Mouse (Mus musculus) lung, embryonic 16.5 days (tissue): ENCODE results near the gene Cnpy1. TPM values are rescaled to one million over a fixed set of nuclear protein-coding genes. Genes with fewer than 3 reads are reported as not detected.

ENCODE experiments used
- ATAC-seq: fragments of 200-750 bp; cut with Nextera tagmentation; 2 replicates; pipeline ENCODE4 v1.8.0; 2017; ENCODE audit warnings: low read depth, mild to moderate bottlenecking, moderate library complexity
- H3K27ac ChIP-seq: fragments of 300-500 bp; sonication (generic); 2 replicates; pipeline ENCODE4 v1.5.1; 2014; ENCODE audit warnings: mild to moderate bottlenecking, control low read depth, low read length
- H3K27me3 ChIP-seq: fragments of 300-500 bp; sonication (generic); 2 replicates; pipeline ENCODE4 v1.6.1; 2014; ENCODE audit warnings: low read depth, low read length, mixed read lengths; ENCODE audit not compliant: control insufficient read depth, insufficient read depth
- H3K36me3 ChIP-seq: fragments of 300-500 bp; sonication (generic); 2 replicates; pipeline ENCODE4 v1.6.1; 2014; ENCODE audit warnings: low read length; ENCODE audit not compliant: control insufficient read depth, insufficient read depth
- H3K4me1 ChIP-seq: fragments of 300-500 bp; sonication (generic); replicated peaks from 2 replicates; pipeline ENCODE4 v1.6.1; 2014; ENCODE audit warnings: low read length, mixed read lengths; ENCODE audit not compliant: control insufficient read depth, insufficient read depth
- H3K4me2 ChIP-seq: fragments of 300-500 bp; sonication (generic); 2 replicates; pipeline ENCODE4 v1.6.1; 2014; ENCODE audit warnings: low read depth, low read length, control low read depth
- H3K4me3 ChIP-seq: fragments of 300-500 bp; sonication (generic); 2 replicates; pipeline ENCODE4 v1.5.1; 2014; ENCODE audit warnings: mild to moderate bottlenecking, low read length, control low read depth
- H3K9ac ChIP-seq: fragments of 300-500 bp; sonication (generic); 2 replicates; pipeline ENCODE4 v1.6.1; 2014; ENCODE audit warnings: low read length, control low read depth
- H3K9me3 ChIP-seq: fragments of 300-500 bp; sonication (generic); 2 replicates; pipeline ENCODE4 v1.6.1; 2016; ENCODE audit warnings: low read length; ENCODE audit not compliant: control insufficient read depth
- WGBS: fragments of 180-500 bp; shearing (Covaris S2); extraction: QIAGEN DNeasy Blood & Tissue Kit; methylation state at CpG from one replicate; pipeline ENCODE4 v1.1.7; 2014; 5-methylcytosine and 5-hydroxymethylcytosine counted together
- polyA plus RNA-seq: library from polyadenylated mRNA; unstranded; fragments of >200 nt; fragmentation: Nextera tagmentation; extraction: Ambion mirVana; gene quantifications from 2 replicates; pipeline ENCODE4 v1.2.1, GENCODE M21; 2015

The Cnpy1 gene
- polyA plus RNA-seq, 1 experiment from 2014 or later, result 0.13 TPM

GRCm38 (mm10) chr5:28267576-28267975, 22.0 kb upstream of the Cnpy1 start:
- Histone ChIP-seq H3K9me3 (no peaks in the 10 kb centered on the region), H3K9ac (no peak overlapping the region), H3K27ac (no peak overlapping the region), H3K36me3 (no peaks in the 10 kb centered on the region), H3K4me3 (no peak overlapping the region), H3K4me2 (no peak overlapping the region), H3K27me3 (no peaks in the 10 kb centered on the region), H3K4me1 (peaks cover 6% of the 10 kb centered on the region)
- ATAC-seq, result no peak
- WGBS, result 24% methylated on average over 2 of the region's 2 CpGs

GRCm38 (mm10) chr5:28265653-28266052, 20.0 kb upstream of the Cnpy1 start:
- no peak overlapping the region for H3K4me2 ChIP-seq
- H3K4me1 ChIP-seq, result peaks cover 6% of the 10 kb centered on the region
- no peak overlapping the region for H3K4me3 ChIP-seq
- no peaks in the 10 kb centered on the region for H3K27me3 ChIP-seq
- H3K27ac ChIP-seq, result no peak overlapping the region
- ATAC-seq, result no peak
- no peaks in the 10 kb centered on the region for H3K9me3 ChIP-seq
- H3K9ac ChIP-seq, result no peak overlapping the region
- no peaks in the 10 kb centered on the region for H3K36me3 ChIP-seq

- Histone ChIP-seq H3K27ac (no peak overlapping the region), H3K9ac (no peak overlapping the region), H3K36me3 (no peaks in the 10 kb centered on the region), H3K9me3 (no peaks in the 10 kb centered on the region), H3K27me3 (no peaks in the 10 kb centered on the region), H3K4me2 (no peak overlapping the region), H3K4me1 (no peaks in the 10 kb centered on the region; the same call in none of the 2 replicates), H3K4me3 (no peak overlapping the region)
- ATAC-seq, result no peak
- 61% methylated on average over 1 of the region's 1 CpGs for WGBS
These were observed 18.2 kb upstream of the Cnpy1 start for GRCm38 (mm10) chr5:28263852-28264251.

GRCm38 (mm10) chr5:28262070-28262469, 16.5 kb upstream of the Cnpy1 start:
- 66% methylated on average over 5 of the region's 5 CpGs for WGBS
- no peaks in the 10 kb centered on the region for H3K36me3 ChIP-seq
- ATAC-seq, result 0 out of 2 replicates have a peak, but pooled peaks have one; percentile 15
- no peaks in the 10 kb centered on the region for H3K4me1 ChIP-seq
- no peaks in the 10 kb centered on the region for H3K9me3 ChIP-seq
- no peak overlapping the region for H3K4me3 ChIP-seq
- H3K9ac ChIP-seq, result no peak overlapping the region
- H3K27ac ChIP-seq, result no peak overlapping the region
- no peaks in the 10 kb centered on the region for H3K27me3 ChIP-seq
- H3K4me2 ChIP-seq, result no peak overlapping the region

- Histone ChIP-seq H3K4me1 (no peaks in the 10 kb centered on the region), H3K27ac (no peak overlapping the region), H3K9ac (no peak overlapping the region), H3K4me2 (no peak overlapping the region), H3K36me3 (no peaks in the 10 kb centered on the region), H3K9me3 (no peaks in the 10 kb centered on the region), H3K27me3 (no peaks in the 10 kb centered on the region), H3K4me3 (no peak overlapping the region)
- no peak for ATAC-seq
- WGBS, result 81% methylated on average over 1 of the region's 1 CpGs
These were observed 14.3 kb upstream of the Cnpy1 start for GRCm38 (mm10) chr5:28259939-28260338.

- WGBS, result 8% methylated on average over 1 of the region's 1 CpGs
These were observed 13.8 kb upstream of the Cnpy1 start for GRCm38 (mm10) chr5:28259385-28259784.

GRCm38 (mm10) chr5:28257816-28258215, 12.2 kb upstream of the Cnpy1 start:
- Histone ChIP-seq H3K4me3 (no peak overlapping the region), H3K4me1 (no peaks in the 10 kb centered on the region), H3K36me3 (no peaks in the 10 kb centered on the region), H3K27me3 (no peaks in the 10 kb centered on the region), H3K9ac (no peak overlapping the region), H3K27ac (no peak overlapping the region), H3K4me2 (no peak overlapping the region), H3K9me3 (no peaks in the 10 kb centered on the region)
- ATAC-seq, result no peak
- 69% methylated on average over 4 of the region's 4 CpGs for WGBS

More at GRCm38 (mm10) chr5:28259385-28259784, 13.8 kb upstream of the Cnpy1 start:
- no peaks in the 10 kb centered on the region for H3K4me1 ChIP-seq
- ATAC-seq, result no peak
- no peaks in the 10 kb centered on the region for H3K9me3 ChIP-seq
- no peak overlapping the region for H3K9ac ChIP-seq
- H3K27ac ChIP-seq, result no peak overlapping the region
- no peak overlapping the region for H3K4me3 ChIP-seq
- no peaks in the 10 kb centered on the region for H3K27me3 ChIP-seq
- H3K36me3 ChIP-seq, result no peaks in the 10 kb centered on the region
- no peak overlapping the region for H3K4me2 ChIP-seq

GRCm38 (mm10) chr5:28252999-28253398, 7.4 kb upstream of the Cnpy1 start:
- H3K27ac ChIP-seq, result no peak overlapping the region
- ATAC-seq, result no peak

GRCm38 (mm10) chr5:28252260-28252659, 6.7 kb upstream of the Cnpy1 start:
- WGBS, result 82% methylated on average over 4 of the region's 4 CpGs
- no peaks in the 10 kb centered on the region for H3K27me3 ChIP-seq
- no peak overlapping the region for H3K9ac ChIP-seq
- H3K9me3 ChIP-seq, result no peaks in the 10 kb centered on the region
- no peaks in the 10 kb centered on the region for H3K4me1 ChIP-seq
- no peak overlapping the region for H3K27ac ChIP-seq
- no peak overlapping the region for H3K4me2 ChIP-seq
- no peak overlapping the region for H3K4me3 ChIP-seq
- H3K36me3 ChIP-seq, result no peaks in the 10 kb centered on the region
- no peak for ATAC-seq

More at GRCm38 (mm10) chr5:28252999-28253398, 7.4 kb upstream of the Cnpy1 start:
- H3K4me1 ChIP-seq, result no peaks in the 10 kb centered on the region
- H3K9me3 ChIP-seq, result no peaks in the 10 kb centered on the region
- 76% methylated on average over 4 of the region's 4 CpGs for WGBS
- H3K9ac ChIP-seq, result no peak overlapping the region
- no peak overlapping the region for H3K4me2 ChIP-seq
- H3K4me3 ChIP-seq, result no peak overlapping the region
- no peaks in the 10 kb centered on the region for H3K36me3 ChIP-seq
- no peaks in the 10 kb centered on the region for H3K27me3 ChIP-seq

GRCm38 (mm10) chr5:28251211-28251764, 5.7 kb upstream of the Cnpy1 start:
- no peak overlapping the region for H3K4me2 ChIP-seq
- H3K27me3 ChIP-seq, result no peaks in the 10 kb centered on the region
- H3K9me3 ChIP-seq, result no peaks in the 10 kb centered on the region
- no peak overlapping the region for H3K9ac ChIP-seq
- H3K4me3 ChIP-seq, result no peak overlapping the region
- no peaks in the 10 kb centered on the region for H3K4me1 ChIP-seq
- no peak for ATAC-seq
- WGBS, result 50% methylated on average over 4 of the region's 4 CpGs
- H3K36me3 ChIP-seq, result no peaks in the 10 kb centered on the region
- H3K27ac ChIP-seq, result no peak overlapping the region
